Mouse (Mus musculus) liver, adult 2 months (tissue): Measurements from ENCODE around the gene Pdlim7. TPM values are rescaled to one million over a fixed set of nuclear protein-coding genes. Genes with fewer than 3 reads are reported as not detected.
A peak's percentile ranks its signal among the peaks of the same experiment; 100 is the strongest.

ENCODE experiments used
- DNase-seq: peaks from one replicate; pipeline ENCODE4 v3.0.0-alpha.2; 2011; ENCODE audit warnings: low read depth, low spot score; ENCODE audit errors: extremely low read depth
- H3K27ac ChIP-seq: fragments of 200-500 bp; replicated peaks from 2 replicates; pipeline ENCODE4 v1.5.1; 2012; ENCODE audit warnings: low read depth, mild to moderate bottlenecking, control low read depth, inconsistent platforms, low read length; ENCODE audit not compliant: insufficient read depth
- H3K27me3 ChIP-seq: fragments of 200-500 bp; 2 replicates; pipeline ENCODE4 v1.6.1; 2012; ENCODE audit warnings: mild to moderate bottlenecking, moderate library complexity, low read length, inconsistent platforms; ENCODE audit not compliant: control insufficient read depth, insufficient read depth
- H3K36me3 ChIP-seq: fragments of 200-500 bp; 2 replicates; pipeline ENCODE4 v1.6.1; 2012; ENCODE audit warnings: low read length, inconsistent platforms; ENCODE audit not compliant: control insufficient read depth, insufficient read depth
- H3K4me1 ChIP-seq: fragments of 200-500 bp; 2 replicates; pipeline ENCODE4 v1.6.1; 2011; ENCODE audit warnings: low read length; ENCODE audit not compliant: control insufficient read depth, insufficient read depth
- H3K4me3 ChIP-seq: fragments of 200-500 bp; 2 replicates; pipeline ENCODE4 v1.5.1; 2011; ENCODE audit warnings: low read depth, mild to moderate bottlenecking, control low read depth, low read length, moderate library complexity; ENCODE audit not compliant: insufficient read depth
- H3K79me2 ChIP-seq: fragments of 200-500 bp; 2 replicates; pipeline ENCODE4 v1.6.1; 2012; ENCODE audit warnings: inconsistent platforms, mild to moderate bottlenecking, low read length, moderate library complexity; ENCODE audit not compliant: control insufficient read depth, insufficient read depth
- H3K9ac ChIP-seq: fragments of 200-500 bp; 2 replicates; pipeline ENCODE4 v1.6.1; 2012; ENCODE audit warnings: low read depth, mild to moderate bottlenecking, control low read depth, inconsistent platforms, low read length
- CTCF ChIP-seq: fragments of 200-500 bp; IDR thresholded peaks from 2 replicates; pipeline ENCODE4 v1.5.1; 2011; ENCODE audit warnings: low read depth, low read length, control low read depth
- POLR2A ChIP-seq: fragments of 200-500 bp; IDR thresholded peaks from 2 replicates; pipeline ENCODE4 v1.6.1; 2011; ENCODE audit warnings: low read length, control low read depth; ENCODE audit not compliant: insufficient read depth; ENCODE audit errors: extremely low read depth
- WGBS: fragments of 180-500 bp; shearing (Covaris S2); methylation state at CpG from one replicate; pipeline ENCODE4 v1.1.7; 2018; 5-methylcytosine and 5-hydroxymethylcytosine counted together
- polyA plus RNA-seq: library from polyadenylated mRNA; depleted of rRNA; stranded (reverse); fragments of >200 nt; gene quantifications from 2 replicates; pipeline ENCODE4 v1.2.3, GENCODE M21; 2012; rRNA removed
- total RNA-seq: library from RNA; depleted of rRNA; stranded (reverse); fragments of >200 nt; gene quantifications from 2 replicates; pipeline ENCODE4 v1.2.3, GENCODE M21; 2014; rRNA removed

Pdlim7 gene
- total RNA-seq (3.6 and 6.4 TPM in 2 replicates), polyA plus RNA-seq (6.7 and 10.2 TPM in 2 replicates)

DNA sequence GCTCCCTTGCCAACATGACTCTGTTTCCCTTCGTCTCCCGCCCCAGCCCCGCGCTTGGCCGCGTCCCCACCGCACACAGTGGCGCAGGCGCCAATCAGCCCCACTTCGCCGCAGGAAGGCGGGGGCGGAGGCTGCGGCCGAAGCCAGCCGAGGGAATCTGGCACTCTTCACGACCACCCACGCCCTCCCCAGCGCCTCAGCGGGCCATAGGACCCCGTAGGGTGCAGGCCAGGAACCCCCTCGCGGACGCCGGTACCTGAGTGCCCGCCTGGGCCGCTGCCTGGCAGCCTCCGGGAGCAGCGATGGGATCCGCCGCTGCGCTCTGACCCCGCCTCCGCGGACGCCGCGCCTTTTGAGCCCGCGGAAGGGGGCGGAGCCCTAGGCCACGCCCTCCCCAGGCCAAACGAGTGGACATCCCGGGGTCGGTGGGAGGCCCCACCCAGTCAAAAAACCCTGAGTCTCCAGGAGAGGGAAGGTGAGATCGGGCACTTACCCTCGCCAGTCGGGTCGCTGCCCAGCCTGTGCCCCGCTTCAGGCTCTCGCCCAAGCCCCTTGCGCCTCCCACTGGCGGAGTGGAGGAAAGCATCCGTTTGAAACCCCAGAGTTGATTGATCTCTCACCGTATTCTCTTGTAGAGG is at the start of gene Pdlim7:
Gene Pdlim7, minus strand, starts transcription at position 566 of the 638 bp plus-strand sequence.
- peak; percentile 86 for TF ChIP-seq CTCF
- peak; percentile 97 for TF ChIP-seq POLR2A
- no peaks in the 10 kb centered on the region for H3K27me3 ChIP-seq
- no peaks in the 10 kb centered on the region for H3K79me2 ChIP-seq
- WGBS: under 1% methylated on average over 55 of the region's 55 CpGs
- H3K36me3 ChIP-seq: no peaks in the 10 kb centered on the region
- peak within 1 kb of the TSS; percentile 91 for H3K4me3 ChIP-seq
- peak within 1 kb of the TSS; percentile 92 for H3K9ac ChIP-seq
- peak within 1 kb of the TSS; percentile 69 for H3K27ac ChIP-seq
- H3K4me1 ChIP-seq: peaks cover 13% of the 10 kb centered on the region
- peak; percentile 59 for DNase-seq

DNA sequence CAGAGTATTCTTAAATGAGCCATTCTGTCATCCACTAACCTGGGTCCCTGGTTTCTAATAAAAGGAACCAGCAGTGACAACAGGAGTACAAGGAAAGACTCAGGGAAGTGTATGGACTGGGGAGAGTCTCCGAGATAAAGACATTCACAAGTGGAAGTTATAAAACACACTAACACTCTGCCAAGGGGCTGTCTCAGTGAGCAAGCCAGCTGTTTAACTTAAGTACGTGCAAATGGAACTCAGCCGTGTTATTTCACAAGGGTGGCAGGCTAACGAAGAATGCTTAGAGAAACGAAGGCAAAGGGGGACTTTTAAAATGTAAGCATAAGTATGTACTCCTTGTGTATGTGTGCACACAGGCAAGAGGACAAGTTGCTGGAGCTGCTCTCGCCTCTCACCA is 44.0 kb upstream of the Pdlim7 start:
- no peak for DNase-seq
- Histone ChIP-seq H3K79me2 (peaks cover 4% of the 10 kb centered on the region; the same call in 1 of the 2 replicates), H3K36me3 (peaks cover 11% of the 10 kb centered on the region; the same call in 1 of the 2 replicates), H3K9ac (no peak overlapping the region), H3K27me3 (no peaks in the 10 kb centered on the region), H3K4me3 (no peak overlapping the region), H3K27ac (no peak overlapping the region), H3K4me1 (no peaks in the 10 kb centered on the region)
- 91% methylated on average over 6 of the region's 6 CpGs for WGBS
- no peak for TF ChIP-seq POLR2A
- TF ChIP-seq CTCF: no peak

DNA sequence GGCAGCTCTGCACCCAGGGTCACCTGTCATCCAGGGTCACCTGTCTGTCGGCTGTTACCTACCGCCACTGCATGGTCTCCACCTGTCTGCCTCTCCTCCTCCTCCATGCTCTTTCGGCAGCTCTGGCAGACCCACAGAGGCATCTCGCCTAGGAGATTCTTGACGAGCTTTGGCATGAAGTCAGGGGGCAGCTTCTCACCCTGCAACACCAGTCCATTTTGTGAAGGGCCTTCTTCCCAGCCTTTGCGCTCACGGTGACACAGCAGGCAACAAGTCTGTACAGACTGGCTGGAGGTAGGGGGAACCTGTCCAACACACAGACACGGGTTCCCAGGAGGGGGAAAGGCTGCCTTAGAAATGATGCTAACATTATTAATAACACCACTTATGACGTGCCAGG is 42.4 kb upstream of the Pdlim7 start:
- 92% methylated on average over 9 of the region's 9 CpGs for WGBS
- DNase-seq: no peak
- TF ChIP-seq CTCF (no peak), POLR2A (no peak)
- Histone ChIP-seq H3K36me3 (peaks cover 12% of the 10 kb centered on the region; the same call in 1 of the 2 replicates), H3K27me3 (no peaks in the 10 kb centered on the region), H3K9ac (no peak overlapping the region), H3K79me2 (peaks cover 4% of the 10 kb centered on the region; the same call in 1 of the 2 replicates), H3K27ac (no peak overlapping the region), H3K4me3 (no peak overlapping the region), H3K4me1 (no peaks in the 10 kb centered on the region)

DNA sequence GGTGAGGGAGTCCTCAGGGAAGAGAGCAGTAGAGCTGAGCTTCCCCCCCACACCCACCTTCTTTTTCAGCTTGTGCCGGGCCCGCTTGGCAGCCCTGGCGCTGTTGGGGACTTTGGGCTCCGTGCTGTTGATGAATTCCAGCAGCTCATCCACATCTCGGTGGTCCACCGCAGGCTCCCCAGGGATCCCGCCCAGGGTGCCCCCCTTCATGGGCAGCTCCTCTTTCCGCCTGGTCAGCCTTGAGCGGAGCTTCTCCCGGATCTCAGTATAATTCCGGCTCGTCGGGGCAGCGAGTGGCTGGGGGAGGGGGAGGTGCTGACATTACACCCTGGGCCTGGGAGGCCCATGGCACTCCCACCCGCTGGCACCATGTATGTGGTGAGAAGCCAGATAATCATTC is 35.6 kb upstream of the Pdlim7 start:
- Histone ChIP-seq H3K27ac (no peak overlapping the region), H3K9ac (no peak overlapping the region), H3K27me3 (no peaks in the 10 kb centered on the region), H3K4me3 (no peak overlapping the region), H3K36me3 (peaks cover 27% of the 10 kb centered on the region; the same call in 1 of the 2 replicates), H3K79me2 (no peaks in the 10 kb centered on the region; the same call in 1 of the 2 replicates), H3K4me1 (no peaks in the 10 kb centered on the region)
- TF ChIP-seq CTCF: no peak
- no peak for TF ChIP-seq POLR2A
- no peak for DNase-seq
- 94% methylated on average over 15 of the region's 15 CpGs for WGBS

DNA sequence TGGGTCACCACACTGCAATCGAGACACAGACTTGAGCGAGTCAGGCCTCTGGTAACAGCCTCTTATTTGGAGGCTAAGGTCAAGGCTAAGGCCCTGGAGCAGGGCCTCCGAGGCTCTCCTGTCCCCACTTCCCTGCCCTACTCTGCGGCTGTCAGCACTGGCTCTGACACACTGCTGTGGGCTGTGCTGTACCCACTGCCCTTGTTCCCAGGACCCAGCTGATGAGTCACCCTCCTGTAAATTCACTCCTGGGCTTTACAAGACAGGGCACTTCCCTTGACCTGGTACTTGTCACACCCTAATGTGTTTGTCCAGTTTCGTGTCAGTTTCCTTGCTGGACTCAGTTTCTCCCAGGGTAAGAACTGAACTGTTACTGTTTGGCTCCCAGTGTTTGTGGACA is 35.0 kb upstream of the Pdlim7 start:
- no peak for DNase-seq
- Histone ChIP-seq H3K27ac (no peak overlapping the region), H3K79me2 (no peaks in the 10 kb centered on the region; the same call in 1 of the 2 replicates), H3K36me3 (peaks cover 30% of the 10 kb centered on the region; the same call in 1 of the 2 replicates), H3K4me1 (no peaks in the 10 kb centered on the region), H3K4me3 (no peak overlapping the region), H3K27me3 (no peaks in the 10 kb centered on the region), H3K9ac (no peak overlapping the region)
- 87% methylated on average over 5 of the region's 5 CpGs for WGBS
- TF ChIP-seq POLR2A (no peak), CTCF (no peak)

DNA sequence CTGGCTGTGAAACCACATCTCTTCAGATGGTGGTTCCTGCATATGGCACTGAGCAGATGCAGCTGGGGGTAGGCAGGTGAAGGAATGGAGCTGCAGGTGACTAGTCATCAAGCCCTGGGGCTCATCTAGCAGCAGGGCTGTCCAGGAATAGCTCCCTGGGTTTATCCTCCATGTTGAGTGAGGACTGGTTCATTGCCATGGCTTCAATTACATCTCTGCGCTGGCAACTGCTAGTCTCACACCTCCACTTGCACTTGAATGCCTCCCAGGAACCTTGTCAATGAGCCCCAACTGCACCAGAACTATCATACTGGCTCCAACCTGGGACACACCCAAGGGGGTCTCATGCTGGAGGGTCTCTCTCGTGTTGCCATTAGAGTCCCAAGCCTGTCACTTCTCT is 34.4 kb upstream of the Pdlim7 start:
- WGBS: 94% methylated on average over 2 of the region's 2 CpGs
- Histone ChIP-seq H3K4me3 (no peak overlapping the region), H3K9ac (no peak overlapping the region), H3K27me3 (no peaks in the 10 kb centered on the region), H3K79me2 (no peaks in the 10 kb centered on the region; the same call in 1 of the 2 replicates), H3K27ac (no peak overlapping the region), H3K36me3 (peaks cover 30% of the 10 kb centered on the region; the same call in 1 of the 2 replicates), H3K4me1 (no peaks in the 10 kb centered on the region)
- DNase-seq: no peak
- no peak for TF ChIP-seq POLR2A
- TF ChIP-seq CTCF: no peak
